Comparison of ENCODE assay signal across 30 mouse cellular contexts in the genomic region with DNA sequence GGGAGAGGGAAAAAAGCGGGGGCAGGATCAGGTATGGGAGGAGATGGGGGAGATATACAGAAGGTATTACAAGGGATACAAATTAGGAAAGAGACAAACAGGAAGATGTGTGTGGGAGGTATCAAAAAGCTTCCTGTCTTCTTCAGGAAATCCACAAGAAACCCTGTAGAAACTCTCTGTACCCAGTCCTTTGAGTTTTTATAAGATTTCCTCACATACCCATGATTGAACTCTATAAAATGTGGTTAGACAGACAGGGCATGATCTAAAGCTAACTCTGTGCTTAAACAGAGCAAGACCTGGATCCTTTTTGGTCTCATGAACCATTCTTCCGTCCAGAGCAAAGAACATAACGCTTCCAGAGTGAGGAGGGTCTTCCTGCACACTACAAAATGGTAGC. TPM values are rescaled to one million over a fixed set of nuclear protein-coding genes. Genes with fewer than 3 reads are reported as not detected.
DNase-seq lines count a peak whose midpoint lies in the region; ATAC-seq and TF ChIP-seq lines count a peak whose summit lies in the region.
"Had no signal": no experiment of that assay in that cellular context is flagged by ENCODE, and none has a peak within 500 bp of the region (broad histone marks: within the 10 kb centered on the region; RNA-seq: fewer than 3 reads in every experiment).

No protein-coding gene starts in this region.

- no peak for TF ChIP-seq POLR2A in thymus, adult 2 months (IDR thresholded peaks at IDR 0.05; ENCODE audit: control insufficient read depth, extremely low read depth, insufficient read depth, low read length, poor library complexity)

- no peak overlapping the region for H3K4me2 ChIP-seq in hindbrain, embryonic 14.5 days (replicated peaks)
- H3K4me2 ChIP-seq: embryonic facial prominence, embryonic 13.5 days; forebrain, embryonic 12.5 days; forebrain, embryonic 15.5 days; heart, embryonic 12.5 days; heart, embryonic 15.5 days; hindbrain, embryonic 13.5 days had no signal

- WGBS in thymus, adult 2 months, result 37% methylated on average over 3 of the region's 3 CpGs
- WGBS in hindbrain, embryonic 14.5 days, result 94% methylated on average over 3 of the region's 3 CpGs

- H3K36me3 ChIP-seq in thymus, adult 2 months (ENCODE audit: control insufficient read depth, insufficient read depth, low read length), result peaks cover 4% of the 10 kb centered on the region; the same call in 1 of the 2 replicates
- H3K36me3 ChIP-seq in hindbrain, embryonic 14.5 days (replicated peaks; ENCODE audit: control insufficient read depth, insufficient read depth), result peaks cover 9% of the 10 kb centered on the region; the same call in 1 of the 2 replicates

- H3K4me1 ChIP-seq in thymus, adult 2 months (replicated peaks; ENCODE audit: control insufficient read depth, insufficient read depth, low read length), result no peaks in the 10 kb centered on the region; the same call in 1 of the 2 replicates
- no peaks in the 10 kb centered on the region for H3K4me1 ChIP-seq in hindbrain, embryonic 14.5 days (replicated peaks; ENCODE audit: control insufficient read depth, insufficient read depth, low read length)
- H3K4me1 ChIP-seq: embryonic facial prominence, embryonic 10.5 days; embryonic facial prominence, embryonic 13.5 days; forebrain, embryonic 12.5 days; forebrain, embryonic 15.5 days; heart, embryonic 12.5 days; heart, embryonic 15.5 days; hindbrain, embryonic 13.5 days had no signal

- no peak overlapping the region; the same call in 1 of the 2 replicates for H3K27ac ChIP-seq in thymus, adult 2 months (ENCODE audit: control insufficient read depth, insufficient read depth, low read length)
- H3K27ac ChIP-seq in hindbrain, embryonic 14.5 days, result no peak overlapping the region
- H3K27ac ChIP-seq: embryonic facial prominence, embryonic 10.5 days; embryonic facial prominence, embryonic 13.5 days; forebrain, embryonic 12.5 days; forebrain, embryonic 15.5 days; heart, embryonic 15.5 days; hindbrain, embryonic 13.5 days; hindbrain, postnatal 0 days had no signal

- H3K9ac ChIP-seq in hindbrain, embryonic 14.5 days, result no peak overlapping the region
- H3K9ac ChIP-seq: embryonic facial prominence, embryonic 13.5 days; forebrain, embryonic 12.5 days; forebrain, embryonic 15.5 days; heart, embryonic 12.5 days; heart, embryonic 15.5 days; hindbrain, embryonic 13.5 days had no signal

- no peak overlapping the region for H3K4me3 ChIP-seq in thymus, adult 2 months (ENCODE audit: control insufficient read depth, insufficient read depth, low read length)
- no peak overlapping the region for H3K4me3 ChIP-seq in hindbrain, embryonic 14.5 days (replicated peaks; ENCODE audit: low read length)
- H3K4me3 ChIP-seq: embryonic facial prominence, embryonic 10.5 days; embryonic facial prominence, embryonic 13.5 days; erythroblast, embryonic 14.5 days; forebrain, embryonic 12.5 days; forebrain, embryonic 15.5 days; heart, embryonic 12.5 days; heart, embryonic 15.5 days; hindbrain, embryonic 13.5 days had no signal

- no peaks in the 10 kb centered on the region for H3K27me3 ChIP-seq in thymus, adult 2 months (ENCODE audit: control insufficient read depth, insufficient read depth, low read length)
- H3K27me3 ChIP-seq in hindbrain, embryonic 14.5 days (ENCODE audit: control insufficient read depth, insufficient read depth, low read length), result no peaks in the 10 kb centered on the region
- H3K27me3 ChIP-seq: CH12.LX; embryonic facial prominence, embryonic 13.5 days; forebrain, embryonic 12.5 days; forebrain, embryonic 15.5 days; heart, embryonic 12.5 days; heart, embryonic 15.5 days; hindbrain, embryonic 13.5 days; Patski had no signal

- no peak for TF ChIP-seq CTCF in thymus, adult 2 months (IDR thresholded peaks at IDR 0.05; ENCODE audit: borderline replicate concordance, control insufficient read depth, extremely low read depth, insufficient read depth, low read length, poor library complexity)

- no peak for ATAC-seq in hindbrain, embryonic 14.5 days (ENCODE audit: low FRiP score)
- ATAC-seq: forebrain, embryonic 15.5 days; hindbrain, postnatal 0 days; intestine, postnatal 0 days; Patski had no signal

- DNase-seq in thymus, postnatal 0 days (ENCODE audit: low spot score), result peak; percentile 8
- DNase-seq in thymus, adult 2 months, result no peak
- peak; percentile 5 for DNase-seq in T-cell, adult 2 months (ENCODE audit: low spot score)
- peak; percentile 62 for DNase-seq in naive thymus-derived CD4-positive, alpha-beta T cell, adult 2 months (ENCODE audit: low read depth)
- no peak for DNase-seq in hindbrain, embryonic 14.5 days (ENCODE audit: low spot score)
- no peak for DNase-seq in liver
- DNase-seq: adrenal gland, adult 8-10 months; adrenal gland, postnatal 25 days; B cell, adult 2 months; cerebellum, adult 11-12 months; cerebellum, adult 8-10 months; cerebellum, postnatal 10 days; cerebellum, postnatal 36 days; embryo, embryonic 11 days; gastrocnemius, postnatal 25 days; heart, adult 18-20 months; heart, postnatal 10 days had no signal

- peaks cover 8% of the 10 kb centered on the region for H3K9me3 ChIP-seq in hindbrain, embryonic 14.5 days (ENCODE audit: control insufficient read depth, low read length)
- H3K9me3 ChIP-seq: forebrain, embryonic 15.5 days; G1E; heart, embryonic 15.5 days had no signal

RNA-seq across cellular contexts. Expression of gene Bmt2, which starts 26.9 kb away (rescaled TPM):
- polyA plus RNA-seq in thymus, postnatal 0 days (2015; fragmentation: Nextera tagmentation; extraction: Ambion mirVana), result 8.6 and 11.6 TPM in 2 replicates
- polyA plus RNA-seq in thymus, adult 2 months (2012; rRNA removed), result 2.9 and 3.3 TPM in 2 replicates
- polyA plus RNA-seq in hindbrain, embryonic 14.5 days (2014; fragmentation: Nextera tagmentation; extraction: Ambion mirVana), result 25.0 and 28.5 TPM in 2 replicates

RNA-seq across cellular contexts. Expression of gene Tmem168, which starts 43.0 kb away (rescaled TPM):
- 28.3 and 31.8 TPM in 2 replicates for polyA plus RNA-seq in thymus, postnatal 0 days (2015; fragmentation: Nextera tagmentation; extraction: Ambion mirVana)
- polyA plus RNA-seq in thymus, adult 2 months (2012; rRNA removed), result 11.3 and 12.4 TPM in 2 replicates
- 25.8 and 26.0 TPM in 2 replicates for polyA plus RNA-seq in hindbrain, embryonic 14.5 days (2014; fragmentation: Nextera tagmentation; extraction: Ambion mirVana)
- polyA plus RNA-seq: erythroblast, embryonic 14.5 days had no signal

Comparison
In these comparisons a context has a peak if more than half of its experiments do, and no peak if none do; other contexts are left out.
1. DNase-seq: peak in thymus, postnatal 0 days (single experiment), T-cell, adult 2 months (single experiment) and naive thymus-derived CD4-positive, alpha-beta T cell, adult 2 months (single experiment); none in thymus, adult 2 months (single experiment), hindbrain, embryonic 14.5 days (single experiment) and liver (single experiment).